Mouse (Mus musculus) liver, embryonic 16.5 days (tissue): Measurements from ENCODE around the gene Pcx. TPM values are rescaled to one million over a fixed set of nuclear protein-coding genes. Genes with fewer than 3 reads are reported as not detected.

Experiments used
- ATAC-seq: fragments of 200-750 bp; cut with Nextera tagmentation; 2 replicates; pipeline ENCODE4 v1.8.0; 2017; ENCODE audit warnings: low read depth, mild to moderate bottlenecking, moderate number of reproducible peaks, moderate library complexity
- H3K27ac ChIP-seq: fragments of 300-500 bp; sonication (generic); 2 replicates; pipeline ENCODE4 v1.5.1; 2014; ENCODE audit warnings: mild to moderate bottlenecking, low read length
- H3K27me3 ChIP-seq: fragments of 300-500 bp; sonication (generic); 2 replicates; pipeline ENCODE4 v1.6.1; 2014; ENCODE audit warnings: low read depth, low read length, mixed read lengths; ENCODE audit not compliant: control insufficient read depth, insufficient read depth
- H3K36me3 ChIP-seq: fragments of 300-500 bp; sonication (generic); 2 replicates; pipeline ENCODE4 v1.6.1; 2014; ENCODE audit warnings: mild to moderate bottlenecking; ENCODE audit not compliant: control insufficient read depth, insufficient read depth
- H3K4me1 ChIP-seq: fragments of 300-500 bp; sonication (generic); 2 replicates; pipeline ENCODE4 v1.6.1; 2014; ENCODE audit warnings: low read depth, low read length, mixed read lengths; ENCODE audit not compliant: control insufficient read depth
- H3K4me2 ChIP-seq: fragments of 300-500 bp; sonication (generic); 2 replicates; pipeline ENCODE4 v1.6.1; 2014; ENCODE audit warnings: low read depth, low read length, mixed read lengths
- H3K4me3 ChIP-seq: fragments of 300-500 bp; sonication (generic); 2 replicates; pipeline ENCODE4 v1.5.1; 2014; ENCODE audit warnings: low read depth, mild to moderate bottlenecking, low read length
- H3K9ac ChIP-seq: fragments of 300-500 bp; sonication (generic); 2 replicates; pipeline ENCODE4 v1.6.1; 2014; ENCODE audit warnings: low read depth, low read length
- H3K9me3 ChIP-seq: fragments of 300-500 bp; sonication (generic); replicated peaks from 2 replicates; pipeline ENCODE4 v1.6.1; 2016; ENCODE audit warnings: low read length; ENCODE audit not compliant: control insufficient read depth
- WGBS: fragments of 180-500 bp; shearing (Covaris S2); extraction: QIAGEN DNeasy Blood & Tissue Kit; methylation state at CpG from one replicate; pipeline ENCODE4 v1.1.7; 2014; ENCODE audit not compliant: insufficient replicate concordance; 5-methylcytosine and 5-hydroxymethylcytosine counted together
- polyA plus RNA-seq: library from polyadenylated mRNA; unstranded; fragments of >200 nt; fragmentation: Nextera tagmentation; extraction: Ambion mirVana; gene quantifications from 2 replicates; pipeline ENCODE4 v1.2.1, GENCODE M21; 2015

Gene Pcx
- polyA plus RNA-seq, 1 experiment from 2014 or later = 118 TPM

- no peaks in the 10 kb centered on the region for H3K9me3 ChIP-seq
- H3K4me3 ChIP-seq = no peak overlapping the region
- peak overlapping the region; percentile 18; the same call in 1 of the 2 replicates for H3K9ac ChIP-seq
- no peaks in the 10 kb centered on the region for H3K36me3 ChIP-seq
- H3K4me1 ChIP-seq = peaks cover 52% of the 10 kb centered on the region
- WGBS = 73% methylated on average over 7 of the region's 7 CpGs
- no peaks in the 10 kb centered on the region for H3K27me3 ChIP-seq
- H3K27ac ChIP-seq = peak overlapping the region; percentile 99
- no peak for ATAC-seq
- no peak overlapping the region for H3K4me2 ChIP-seq
Observed at GRCm38 (mm10) chr19:4555086-4555485, 44.8 kb downstream of the Pcx start.

- Histone ChIP-seq H3K4me1 (peaks cover 64% of the 10 kb centered on the region), H3K36me3 (no peaks in the 10 kb centered on the region), H3K4me2 (no peak overlapping the region), H3K27ac (peak overlapping the region; percentile 99), H3K27me3 (no peaks in the 10 kb centered on the region), H3K9me3 (no peaks in the 10 kb centered on the region), H3K4me3 (no peak overlapping the region), H3K9ac (peak overlapping the region; percentile 67)
- WGBS = 86% methylated on average over 2 of the region's 2 CpGs
- no peak for ATAC-seq
Observed at GRCm38 (mm10) chr19:4556787-4557186, 46.5 kb downstream of the Pcx start.

- H3K9me3 ChIP-seq = no peaks in the 10 kb centered on the region
- ATAC-seq = peak; percentile 84
- peaks cover 71% of the 10 kb centered on the region for H3K4me1 ChIP-seq
- no peaks in the 10 kb centered on the region for H3K36me3 ChIP-seq
- no peaks in the 10 kb centered on the region for H3K27me3 ChIP-seq
- peak overlapping the region; percentile 99 for H3K27ac ChIP-seq
- H3K4me2 ChIP-seq = peak overlapping the region; percentile 56
- H3K4me3 ChIP-seq = peak overlapping the region; percentile 40
- 45% methylated on average over 8 of the region's 8 CpGs for WGBS
- peak overlapping the region; percentile 67 for H3K9ac ChIP-seq
Observed at GRCm38 (mm10) chr19:4557796-4558569, 47.7 kb downstream of the Pcx start.

- no peaks in the 10 kb centered on the region for H3K36me3 ChIP-seq
- no peaks in the 10 kb centered on the region for H3K9me3 ChIP-seq
- peaks cover 70% of the 10 kb centered on the region for H3K4me1 ChIP-seq
- ATAC-seq = peak; percentile 96
- H3K4me2 ChIP-seq = peak overlapping the region; percentile 56
- peak overlapping the region; percentile 99 for H3K27ac ChIP-seq
- no peaks in the 10 kb centered on the region for H3K27me3 ChIP-seq
- H3K4me3 ChIP-seq = peak overlapping the region; percentile 40
- WGBS = 16% methylated on average over 3 of the region's 3 CpGs
- peak overlapping the region; percentile 67 for H3K9ac ChIP-seq
Observed at GRCm38 (mm10) chr19:4558570-4558955, 48.3 kb downstream of the Pcx start.

GRCm38 (mm10) chr19:4559011-4559410 lies 48.7 kb downstream of the Pcx start:
- ATAC-seq = peak; percentile 63
- peaks cover 71% of the 10 kb centered on the region for H3K4me1 ChIP-seq
- peak overlapping the region; percentile 99 for H3K27ac ChIP-seq
- whole genome bisulfite sequencing = 18% methylated on average over 3 of the region's 3 CpGs
- H3K27me3 ChIP-seq = no peaks in the 10 kb centered on the region
- H3K9ac ChIP-seq = peak overlapping the region; percentile 67
- H3K4me3 ChIP-seq = peak overlapping the region; percentile 40
- H3K4me2 ChIP-seq = peak overlapping the region; percentile 56
- no peaks in the 10 kb centered on the region for H3K9me3 ChIP-seq
- H3K36me3 ChIP-seq = no peaks in the 10 kb centered on the region

GRCm38 (mm10) chr19:4559588-4559987 lies 49.3 kb downstream of the Pcx start:
- H3K9me3 ChIP-seq = no peaks in the 10 kb centered on the region
- 82% methylated on average over 2 of the region's 2 CpGs for WGBS
- H3K4me3 ChIP-seq = peak overlapping the region; percentile 40
- H3K4me1 ChIP-seq = peaks cover 68% of the 10 kb centered on the region
- H3K36me3 ChIP-seq = no peaks in the 10 kb centered on the region
- ATAC-seq = no peak
- H3K9ac ChIP-seq = peak overlapping the region; percentile 67
- H3K4me2 ChIP-seq = peak overlapping the region; percentile 56
- peak overlapping the region; percentile 99 for H3K27ac ChIP-seq
- no peaks in the 10 kb centered on the region for H3K27me3 ChIP-seq

GRCm38 (mm10) chr19:4560205-4560604 lies 49.9 kb downstream of the Pcx start:
- Histone ChIP-seq H3K9ac (peak overlapping the region; percentile 67), H3K27me3 (no peaks in the 10 kb centered on the region), H3K4me2 (peak overlapping the region; percentile 56), H3K27ac (peak overlapping the region; percentile 99), H3K4me1 (peaks cover 68% of the 10 kb centered on the region), H3K4me3 (peak overlapping the region; percentile 40), H3K36me3 (no peaks in the 10 kb centered on the region), H3K9me3 (no peaks in the 10 kb centered on the region)
- 55% methylated on average over 5 of the region's 5 CpGs for WGBS
- no peak for ATAC-seq

GRCm38 (mm10) chr19:4565678-4566077 lies 55.4 kb downstream of the Pcx start:
- H3K27me3 ChIP-seq = no peaks in the 10 kb centered on the region
- H3K27ac ChIP-seq = peak overlapping the region; percentile 99
- whole genome bisulfite sequencing = 92% methylated on average over 5 of the region's 5 CpGs
- H3K4me1 ChIP-seq = peaks cover 79% of the 10 kb centered on the region
- no peak overlapping the region for H3K4me2 ChIP-seq
- 0 out of 2 replicates have a peak overlapping the region, but pooled peaks have one; percentile 13 for H3K9ac ChIP-seq
- H3K36me3 ChIP-seq = no peaks in the 10 kb centered on the region
- no peak overlapping the region for H3K4me3 ChIP-seq
- no peaks in the 10 kb centered on the region for H3K9me3 ChIP-seq
- ATAC-seq = peak; percentile 31

GRCm38 (mm10) chr19:4566880-4567279 lies 56.6 kb downstream of the Pcx start:
- Histone ChIP-seq H3K27ac (peak overlapping the region; percentile 99), H3K27me3 (no peaks in the 10 kb centered on the region), H3K4me2 (peak overlapping the region; percentile 6; the same call in 1 of the 2 replicates), H3K9ac (peak overlapping the region; percentile 57), H3K4me1 (peaks cover 83% of the 10 kb centered on the region), H3K36me3 (no peaks in the 10 kb centered on the region), H3K9me3 (no peaks in the 10 kb centered on the region), H3K4me3 (no peak overlapping the region)
- WGBS = 51% methylated on average over 2 of the region's 2 CpGs
- ATAC-seq = peak; percentile 65
